Comparison of ENCODE assay signal across 8 mouse cellular contexts in genomic region chr12:99406697-99407317, GRCm38 (mm10).
DNase-seq lines count a peak whose midpoint lies in the region; ATAC-seq and TF ChIP-seq lines count a peak whose summit lies in the region.

No protein-coding gene starts in this region.

- H3K36me3 ChIP-seq in kidney, adult 2 months (ENCODE audit: control insufficient read depth, insufficient read depth, low read length), result no peaks in the 10 kb centered on the region
- no peaks in the 10 kb centered on the region for H3K36me3 ChIP-seq in G1E (replicated peaks)
- H3K36me3 ChIP-seq in forebrain, embryonic 15.5 days, result no peaks in the 10 kb centered on the region
- H3K36me3 ChIP-seq in megakaryocyte, embryonic 14.5 days (replicated peaks; ENCODE audit: low read length), result peaks cover 14% of the 10 kb centered on the region
- no peaks in the 10 kb centered on the region for H3K36me3 ChIP-seq in midbrain, embryonic 13.5 days

- DNase-seq in kidney, adult 2 months, result no peak
- DNase-seq in kidney, adult 18-20 months, result no peak
- DNase-seq in G1E (ENCODE audit: low spot score), result no peak
- no peak for DNase-seq in frontal cortex, postnatal 36 days (ENCODE audit: low spot score in 2 of 2)
- no peak for DNase-seq in left cerebral cortex, postnatal 14 days (ENCODE audit: low spot score in 2 of 2)

- peak overlapping the region; percentile 17 for H3K4me2 ChIP-seq in forebrain, embryonic 15.5 days (replicated peaks)
- H3K4me2 ChIP-seq in midbrain, embryonic 13.5 days (replicated peaks), result no peak overlapping the region

- TF ChIP-seq CTCF in kidney, adult 2 months (conservative IDR thresholded peaks at IDR 0.05; ENCODE audit: insufficient read depth, insufficient read length, low read depth, low read length), result no peak
- TF ChIP-seq CTCF in G1E (IDR thresholded peaks at IDR 0.05; ENCODE audit: low read depth, low read length), result no peak

- 0 out of 2 replicates have a peak, but pooled peaks have one; percentile 10 for ATAC-seq in G1E (ENCODE audit: extremely low read depth, insufficient number of reproducible peaks, low FRiP score, poor library complexity, severe bottlenecking)
- ATAC-seq in forebrain, embryonic 15.5 days (replicated peaks), result 0 out of 2 replicates have a peak, but pooled peaks have one; percentile 28
- ATAC-seq in midbrain, embryonic 13.5 days, result no peak

- no peaks in the 10 kb centered on the region for H3K27me3 ChIP-seq in kidney, adult 2 months (replicated peaks; ENCODE audit: control insufficient read depth, insufficient read depth, low read length)
- no peaks in the 10 kb centered on the region for H3K27me3 ChIP-seq in G1E (ENCODE audit: insufficient read depth, low read length)
- no peaks in the 10 kb centered on the region for H3K27me3 ChIP-seq in forebrain, embryonic 15.5 days
- H3K27me3 ChIP-seq in megakaryocyte, embryonic 14.5 days (replicated peaks), result no peaks in the 10 kb centered on the region
- no peaks in the 10 kb centered on the region for H3K27me3 ChIP-seq in midbrain, embryonic 13.5 days

- H3K4me3 ChIP-seq in kidney, adult 2 months (ENCODE audit: insufficient read depth, low read depth, low read length), result peak overlapping the region; percentile 19; the same call in 1 of the 2 replicates
- no peak overlapping the region for H3K4me3 ChIP-seq in G1E (ENCODE audit: low read depth, low read length)
- H3K4me3 ChIP-seq in forebrain, embryonic 15.5 days, result no peak overlapping the region
- H3K4me3 ChIP-seq in megakaryocyte, embryonic 14.5 days (replicated peaks), result peak overlapping the region; percentile 90
- H3K4me3 ChIP-seq in midbrain, embryonic 13.5 days (replicated peaks), result no peak overlapping the region

- TF ChIP-seq POLR2A in kidney, adult 2 months (IDR thresholded peaks at IDR 0.05; ENCODE audit: low read depth, low read length), result no peak

- H3K4me1 ChIP-seq in kidney, adult 2 months (ENCODE audit: control insufficient read depth, insufficient read depth, low read length), result no peaks in the 10 kb centered on the region
- H3K4me1 ChIP-seq in G1E (ENCODE audit: insufficient read depth, low read depth, low read length), result peaks cover 5% of the 10 kb centered on the region; the same call in 1 of the 2 replicates
- H3K4me1 ChIP-seq in forebrain, embryonic 15.5 days, result peaks cover 28% of the 10 kb centered on the region
- H3K4me1 ChIP-seq in megakaryocyte, embryonic 14.5 days, result peaks cover 40% of the 10 kb centered on the region
- peaks cover 25% of the 10 kb centered on the region; the same call in 1 of the 2 replicates for H3K4me1 ChIP-seq in midbrain, embryonic 13.5 days (replicated peaks)

- H3K9me3 ChIP-seq in G1E (replicated peaks), result peaks cover 22% of the 10 kb centered on the region
- no peaks in the 10 kb centered on the region for H3K9me3 ChIP-seq in forebrain, embryonic 15.5 days
- peaks cover 3% of the 10 kb centered on the region for H3K9me3 ChIP-seq in megakaryocyte, embryonic 14.5 days
- H3K9me3 ChIP-seq in midbrain, embryonic 13.5 days, result no peaks in the 10 kb centered on the region

- intact Hi-C loops in left cerebral cortex, postnatal 14 days (cut with DNase I), result no loop called here

- WGBS in kidney, adult 2 months, result 51% methylated on average over 15 of the region's 15 CpGs
- 46% methylated on average over 15 of the region's 15 CpGs for WGBS in forebrain, embryonic 15.5 days
- 76% methylated on average over 15 of the region's 15 CpGs for WGBS in midbrain, embryonic 13.5 days

- H3K27ac ChIP-seq in kidney, adult 2 months (ENCODE audit: insufficient read depth, low read depth, low read length), result peak overlapping the region; percentile 40
- peak overlapping the region; percentile 74 for H3K27ac ChIP-seq in forebrain, embryonic 15.5 days (replicated peaks)
- no peak overlapping the region for H3K27ac ChIP-seq in midbrain, embryonic 13.5 days

- no peak overlapping the region for H3K9ac ChIP-seq in forebrain, embryonic 15.5 days (replicated peaks)
- no peak overlapping the region for H3K9ac ChIP-seq in midbrain, embryonic 13.5 days (replicated peaks)

Comparison
In these comparisons a context has a peak if more than half of its experiments do, and no peak if none do; other contexts are left out.
1. H3K4me3 ChIP-seq: peak in kidney, adult 2 months (single experiment) and megakaryocyte, embryonic 14.5 days (single experiment); none in G1E (single experiment), forebrain, embryonic 15.5 days (single experiment) and midbrain, embryonic 13.5 days (single experiment).